Comparison of ENCODE assay signal across 9 mouse cellular contexts in genomic region chr3:82548753-82549152, GRCm38 (mm10). TPM values are rescaled to one million over a fixed set of nuclear protein-coding genes. Genes with fewer than 3 reads are reported as not detected.
DNase-seq lines count a peak whose midpoint lies in the region; ATAC-seq lines count a peak whose summit lies in the region.
"Had no signal": no experiment of that assay in that cellular context is flagged by ENCODE, and none has a peak within 500 bp of the region (broad histone marks: within the 10 kb centered on the region; RNA-seq: fewer than 3 reads in every experiment).

No protein-coding gene starts in this region.

- no peak overlapping the region; the same call in 1 of the 2 replicates for H3K9ac ChIP-seq in heart, embryonic 16.5 days (ENCODE audit: low read length)
- H3K9ac ChIP-seq in hindbrain, embryonic 16.5 days (ENCODE audit: low read depth, low read length) = peak overlapping the region; percentile 64
- H3K9ac ChIP-seq in midbrain, embryonic 16.5 days (ENCODE audit: low read depth, low read length) = peak overlapping the region; percentile 58

- no peaks in the 10 kb centered on the region for H3K4me1 ChIP-seq in heart, embryonic 16.5 days (ENCODE audit: control insufficient read depth, insufficient read depth, low read length)
- peaks cover 10% of the 10 kb centered on the region for H3K4me1 ChIP-seq in hindbrain, embryonic 16.5 days (ENCODE audit: control insufficient read depth, insufficient read depth, low read depth, low read length)
- H3K4me1 ChIP-seq in midbrain, embryonic 16.5 days (ENCODE audit: control insufficient read depth, insufficient read depth, low read length) = peaks cover 6% of the 10 kb centered on the region

- H3K9me3 ChIP-seq in heart, embryonic 16.5 days (replicated peaks; ENCODE audit: control insufficient read depth, low read length) = no peaks in the 10 kb centered on the region
- H3K9me3 ChIP-seq in hindbrain, embryonic 16.5 days (ENCODE audit: control insufficient read depth, low read length) = no peaks in the 10 kb centered on the region
- H3K9me3 ChIP-seq in midbrain, embryonic 16.5 days (replicated peaks; ENCODE audit: control insufficient read depth, low read length, poor library complexity, severe bottlenecking) = no peaks in the 10 kb centered on the region

- peak overlapping the region; percentile 91 for H3K4me2 ChIP-seq in heart, embryonic 16.5 days (ENCODE audit: low read depth, low read length)
- peak overlapping the region; percentile 85 for H3K4me2 ChIP-seq in hindbrain, embryonic 16.5 days (ENCODE audit: low read length)
- peak overlapping the region; percentile 92 for H3K4me2 ChIP-seq in midbrain, embryonic 16.5 days (ENCODE audit: low read length)

- 4% methylated on average over 9 of the region's 9 CpGs for WGBS in heart, embryonic 16.5 days
- 3% methylated on average over 9 of the region's 9 CpGs for WGBS in hindbrain, embryonic 16.5 days
- 4% methylated on average over 9 of the region's 9 CpGs for WGBS in midbrain, embryonic 16.5 days

- no peaks in the 10 kb centered on the region for H3K36me3 ChIP-seq in heart, embryonic 16.5 days (ENCODE audit: control insufficient read depth, insufficient read depth)
- H3K36me3 ChIP-seq in hindbrain, embryonic 16.5 days (ENCODE audit: control insufficient read depth, insufficient read depth, low read length) = no peaks in the 10 kb centered on the region
- no peaks in the 10 kb centered on the region for H3K36me3 ChIP-seq in midbrain, embryonic 16.5 days (ENCODE audit: control insufficient read depth, insufficient read depth, low read length)

- no peak overlapping the region for H3K27ac ChIP-seq in heart, embryonic 16.5 days (ENCODE audit: low read length)
- H3K27ac ChIP-seq in hindbrain, embryonic 16.5 days (ENCODE audit: low read depth, low read length) = no peak overlapping the region
- no peak overlapping the region for H3K27ac ChIP-seq in midbrain, embryonic 16.5 days (ENCODE audit: low read length)

- 0 out of 2 replicates have a peak, but pooled peaks cover 4% of the 10 kb centered on the region for H3K27me3 ChIP-seq in heart, embryonic 16.5 days (ENCODE audit: control insufficient read depth, insufficient read depth, low read length)
- H3K27me3 ChIP-seq in hindbrain, embryonic 16.5 days (replicated peaks; ENCODE audit: control insufficient read depth, insufficient read depth, low read length) = no peaks in the 10 kb centered on the region; the same call in 1 of the 2 replicates
- peaks cover 8% of the 10 kb centered on the region; the same call in 1 of the 2 replicates for H3K27me3 ChIP-seq in midbrain, embryonic 16.5 days (ENCODE audit: control insufficient read depth, insufficient read depth, low read depth, low read length)

- no peak for DNase-seq in heart, adult 18-20 months
- peak; percentile 45 for DNase-seq in embryo, embryonic 10 days (ENCODE audit: low spot score)
- no peak for DNase-seq in spleen, postnatal 4 days (ENCODE audit: low spot score in 2 of 2)
- DNase-seq in right cerebral cortex, adult 2 months (ENCODE audit: low spot score in 2 of 2) = no peak
- DNase-seq in layer of hippocampus, adult 9-11 months = no peak

- no peak for ATAC-seq in heart, embryonic 16.5 days (replicated peaks; ENCODE audit: extremely low read depth, insufficient read depth, low FRiP score)
- ATAC-seq in hindbrain, embryonic 16.5 days = peak; percentile 88
- ATAC-seq in midbrain, embryonic 16.5 days = peak; percentile 75

- peak overlapping the region; percentile 57 for H3K4me3 ChIP-seq in heart, embryonic 16.5 days (ENCODE audit: low read length)
- H3K4me3 ChIP-seq in hindbrain, embryonic 16.5 days (ENCODE audit: low read length) = peak overlapping the region; percentile 51
- peak overlapping the region; percentile 50 for H3K4me3 ChIP-seq in midbrain, embryonic 16.5 days (ENCODE audit: low read depth, low read length)

RNA-seq across cellular contexts. Expression of gene Npy2r, which starts 0.9 kb away (rescaled TPM):
- 0.08 and 0.14 TPM in 2 replicates for polyA plus RNA-seq in heart, embryonic 16.5 days (2015; fragmentation: Nextera tagmentation; extraction: Ambion mirVana)
- total RNA-seq in heart, adult 18-20 months (2021) = not detected
- 4.0 TPM in 2 replicates for polyA plus RNA-seq in hindbrain, embryonic 16.5 days (2015; fragmentation: Nextera tagmentation; extraction: Ambion mirVana)
- polyA plus RNA-seq in midbrain, embryonic 16.5 days (2015; fragmentation: Nextera tagmentation; extraction: Ambion mirVana) = 0.98 and 1.6 TPM in 2 replicates
- total RNA-seq: common myeloid progenitor, adult 5-6 weeks had no signal
